Mouse (Mus musculus): ENCODE data around the gene Gm20388. TPM values are rescaled to one million over a fixed set of nuclear protein-coding genes. Genes with fewer than 3 reads are reported as not detected.
A peak's percentile ranks its signal among the peaks of the same experiment; 100 is the strongest.

The Gm20388 gene
- total RNA-seq, 1 experiment from 2014 or later, result 10.0 TPM

- ATAC-seq (replicated peaks; ENCODE audit: insufficient number of reproducible peaks, low FRiP score, low TSS enrichment, poor library complexity, severe bottlenecking), result no peak
These were observed 2383.6 kb downstream of the Gm20388 start for GRCm38 (mm10) chr8:122294273-122294683.

- ATAC-seq (replicated peaks; ENCODE audit: insufficient number of reproducible peaks, low FRiP score, low TSS enrichment, poor library complexity, severe bottlenecking), result no peak
These were observed 2384.7 kb downstream of the Gm20388 start for GRCm38 (mm10) chr8:122295389-122295788.

- ATAC-seq (replicated peaks; ENCODE audit: insufficient number of reproducible peaks, low FRiP score, low TSS enrichment, poor library complexity, severe bottlenecking), result no peak
These were observed 2385.7 kb downstream of the Gm20388 start for GRCm38 (mm10) chr8:122296173-122297001.

- ATAC-seq (replicated peaks; ENCODE audit: insufficient number of reproducible peaks, low FRiP score, low TSS enrichment, poor library complexity, severe bottlenecking), result 0 out of 2 replicates have a peak, but pooled peaks have one; percentile 15
These were observed 2389.1 kb downstream of the Gm20388 start for GRCm38 (mm10) chr8:122299581-122300254.

GRCm38 (mm10) chr8:122301081-122301480, 2390.4 kb downstream of the Gm20388 start:
- no peak for ATAC-seq (replicated peaks; ENCODE audit: insufficient number of reproducible peaks, low FRiP score, low TSS enrichment, poor library complexity, severe bottlenecking)

- ATAC-seq (replicated peaks; ENCODE audit: insufficient number of reproducible peaks, low FRiP score, low TSS enrichment, poor library complexity, severe bottlenecking), result no peak
These were observed 2391.2 kb downstream of the Gm20388 start for GRCm38 (mm10) chr8:122301866-122302265.

- ATAC-seq (replicated peaks; ENCODE audit: insufficient number of reproducible peaks, low FRiP score, low TSS enrichment, poor library complexity, severe bottlenecking), result no peak
These were observed 2392.8 kb downstream of the Gm20388 start for GRCm38 (mm10) chr8:122303451-122303850.

- ATAC-seq (replicated peaks; ENCODE audit: insufficient number of reproducible peaks, low FRiP score, low TSS enrichment, poor library complexity, severe bottlenecking), result no peak
These were observed 2393.4 kb downstream of the Gm20388 start for GRCm38 (mm10) chr8:122304058-122304457.

GRCm38 (mm10) chr8:122306660-122307399, 2396.2 kb downstream of the Gm20388 start:
- ATAC-seq (replicated peaks; ENCODE audit: insufficient number of reproducible peaks, low FRiP score, low TSS enrichment, poor library complexity, severe bottlenecking), result no peak

GRCm38 (mm10) chr8:122307836-122308235, 2397.2 kb downstream of the Gm20388 start:
- ATAC-seq (replicated peaks; ENCODE audit: insufficient number of reproducible peaks, low FRiP score, low TSS enrichment, poor library complexity, severe bottlenecking), result no peak

- no peak for ATAC-seq (replicated peaks; ENCODE audit: insufficient number of reproducible peaks, low FRiP score, low TSS enrichment, poor library complexity, severe bottlenecking)
These were observed 2398.6 kb downstream of the Gm20388 start for GRCm38 (mm10) chr8:122309272-122309671.

GRCm38 (mm10) chr8:122311115-122311514, 2400.5 kb downstream of the Gm20388 start:
- ATAC-seq (replicated peaks; ENCODE audit: insufficient number of reproducible peaks, low FRiP score, low TSS enrichment, poor library complexity, severe bottlenecking), result no peak

GRCm38 (mm10) chr8:122312553-122312952, 2401.9 kb downstream of the Gm20388 start:
- ATAC-seq (replicated peaks; ENCODE audit: insufficient number of reproducible peaks, low FRiP score, low TSS enrichment, poor library complexity, severe bottlenecking), result no peak

GRCm38 (mm10) chr8:122313310-122313709, 2402.7 kb downstream of the Gm20388 start:
- ATAC-seq (replicated peaks; ENCODE audit: insufficient number of reproducible peaks, low FRiP score, low TSS enrichment, poor library complexity, severe bottlenecking), result no peak

GRCm38 (mm10) chr8:122314899-122315496, 2404.4 kb downstream of the Gm20388 start:
- ATAC-seq (replicated peaks; ENCODE audit: insufficient number of reproducible peaks, low FRiP score, low TSS enrichment, poor library complexity, severe bottlenecking), result peak; percentile 59

GRCm38 (mm10) chr8:122316402-122316801, 2405.8 kb downstream of the Gm20388 start:
- ATAC-seq (replicated peaks; ENCODE audit: insufficient number of reproducible peaks, low FRiP score, low TSS enrichment, poor library complexity, severe bottlenecking), result no peak

- ATAC-seq (replicated peaks; ENCODE audit: insufficient number of reproducible peaks, low FRiP score, low TSS enrichment, poor library complexity, severe bottlenecking), result peak; percentile 42; the same call in 1 of the 2 replicates
These were observed 2407.4 kb downstream of the Gm20388 start for GRCm38 (mm10) chr8:122317918-122318475.

GRCm38 (mm10) chr8:122319045-122319707, 2408.5 kb downstream of the Gm20388 start:
- no peak for ATAC-seq (replicated peaks; ENCODE audit: insufficient number of reproducible peaks, low FRiP score, low TSS enrichment, poor library complexity, severe bottlenecking)

All from monocyte, adult 5-6 weeks (primary cell).